Comparison of ENCODE assay signal across 8 mouse cellular contexts in genomic region chr7:91262998-91263397, GRCm38 (mm10).
DNase-seq lines count a peak whose midpoint lies in the region; ATAC-seq and TF ChIP-seq lines count a peak whose summit lies in the region.

No protein-coding gene starts in this region.

- no peaks in the 10 kb centered on the region for H3K36me3 ChIP-seq in hindbrain, postnatal 0 days (ENCODE audit: insufficient read depth, low read length)
- H3K36me3 ChIP-seq in neural tube, embryonic 12.5 days: no peaks in the 10 kb centered on the region

- peak overlapping the region; percentile 92 for H3K27ac ChIP-seq in layer of hippocampus, adult 2 months
- peak overlapping the region; percentile 64; the same call in 1 of the 2 replicates for H3K27ac ChIP-seq in hindbrain, postnatal 0 days
- H3K27ac ChIP-seq in neural tube, embryonic 12.5 days: no peak overlapping the region

- H3K4me2 ChIP-seq in hindbrain, postnatal 0 days (ENCODE audit: low read depth, low read length): peak overlapping the region; percentile 74
- peak overlapping the region; percentile 85 for H3K4me2 ChIP-seq in neural tube, embryonic 12.5 days (replicated peaks)

- H3K9ac ChIP-seq in hindbrain, postnatal 0 days (replicated peaks; ENCODE audit: low read length): peak overlapping the region; percentile 57
- peak overlapping the region; percentile 50 for H3K9ac ChIP-seq in neural tube, embryonic 12.5 days

- peak; percentile 51 for ATAC-seq in hindbrain, postnatal 0 days
- ATAC-seq in neural tube, embryonic 12.5 days (ENCODE audit: low FRiP score, low read depth): peak; percentile 26; the same call in 1 of the 2 replicates

- peak overlapping the region; percentile 70 for H3K4me3 ChIP-seq in layer of hippocampus, adult 2 months
- peak overlapping the region; percentile 68 for H3K4me3 ChIP-seq in hindbrain, postnatal 0 days (ENCODE audit: low read length)
- H3K4me3 ChIP-seq in neural tube, embryonic 12.5 days: peak overlapping the region; percentile 44

- H3K27me3 ChIP-seq in hindbrain, postnatal 0 days (ENCODE audit: insufficient read depth, low read length): no peaks in the 10 kb centered on the region
- no peaks in the 10 kb centered on the region for H3K27me3 ChIP-seq in neural tube, embryonic 12.5 days (replicated peaks)

- no peaks in the 10 kb centered on the region; the same call in 1 of the 2 replicates for H3K4me1 ChIP-seq in hindbrain, postnatal 0 days (ENCODE audit: insufficient read depth, low read length)
- peaks cover 6% of the 10 kb centered on the region; the same call in 1 of the 2 replicates for H3K4me1 ChIP-seq in neural tube, embryonic 12.5 days

- no peak for TF ChIP-seq CTCF in layer of hippocampus, adult 2 months (conservative IDR thresholded peaks at IDR 0.05)
- no peak for TF ChIP-seq CTCF in hindbrain, postnatal 0 days (IDR thresholded peaks at IDR 0.05; ENCODE audit: low read depth)

- 3% methylated on average over 9 of the region's 9 CpGs for WGBS in hindbrain, postnatal 0 days
- WGBS in neural tube, embryonic 12.5 days: 6% methylated on average over 9 of the region's 9 CpGs

- H3K9me3 ChIP-seq in hindbrain, postnatal 0 days (ENCODE audit: low read length): no peaks in the 10 kb centered on the region
- H3K9me3 ChIP-seq in neural tube, embryonic 12.5 days: no peaks in the 10 kb centered on the region

- no peak for DNase-seq in layer of hippocampus, adult 2 months (ENCODE audit: low spot score in 2 of 2)
- no peak for DNase-seq in layer of hippocampus, adult 9-10 months (ENCODE audit: low spot score)
- peak; percentile 14 to 39 for DNase-seq in cerebellum, postnatal 36 days
- peak; percentile 42 for DNase-seq in hindbrain, postnatal 0 days (ENCODE audit: low spot score)
- DNase-seq in gastrocnemius, adult 18-20 months (ENCODE audit: low spot score): no peak
- no peak for DNase-seq in gastrocnemius, postnatal 10 days
- no peak for DNase-seq in kidney, postnatal 4 days

Comparison
In these comparisons a context has a peak if more than half of its experiments do, and no peak if none do; other contexts are left out.
1. DNase-seq: peak in cerebellum, postnatal 36 days (2 of 2) and hindbrain, postnatal 0 days (single experiment); none in layer of hippocampus, adult 2 months (0 of 2), layer of hippocampus, adult 9-10 months (single experiment), gastrocnemius, adult 18-20 months (single experiment), gastrocnemius, postnatal 10 days (single experiment) and kidney, postnatal 4 days (0 of 2).
2. Peak in every context shown above with its lines, with median percentiles within 50 percentile points of each other: H3K4me3 ChIP-seq.